Mouse (Mus musculus) midbrain, postnatal 0 days (tissue): ENCODE data around the gene Lmtk3. TPM values are rescaled to one million over a fixed set of nuclear protein-coding genes. Genes with fewer than 3 reads are reported as not detected.

Source experiments
- ATAC-seq: fragments of 200-750 bp; cut with Nextera tagmentation; 2 replicates; pipeline ENCODE4 v1.8.0; 2017; ENCODE audit warnings: moderate number of reproducible peaks, mild to moderate bottlenecking, moderate TSS enrichment, moderate library complexity; ENCODE audit not compliant: low FRiP score
- DNase-seq: peaks from one replicate; pipeline ENCODE4 v3.0.0-alpha.2; 2015; ENCODE audit warnings: low spot score
- H3K27ac ChIP-seq: fragments of 300-500 bp; sonication (generic); 2 replicates; pipeline ENCODE4 v1.5.1; 2014; ENCODE audit warnings: low read depth, mild to moderate bottlenecking, low read length, mixed read lengths
- H3K27me3 ChIP-seq: fragments of 300-500 bp; sonication (generic); 2 replicates; pipeline ENCODE4 v1.6.1; 2014; ENCODE audit warnings: low read length, control low read depth, mixed read lengths; ENCODE audit not compliant: insufficient read depth
- H3K36me3 ChIP-seq: fragments of 300-500 bp; sonication (generic); 2 replicates; pipeline ENCODE4 v1.6.1; 2014; ENCODE audit warnings: low read length, control low read depth, mixed read lengths; ENCODE audit not compliant: insufficient read depth
- H3K4me1 ChIP-seq: fragments of 300-500 bp; sonication (generic); 2 replicates; pipeline ENCODE4 v1.6.1; 2014; ENCODE audit warnings: mild to moderate bottlenecking, control low read depth, antibody characterized with exemption, low read length, mixed read lengths; ENCODE audit not compliant: insufficient read depth
- H3K4me2 ChIP-seq: fragments of 300-500 bp; sonication (generic); 2 replicates; pipeline ENCODE4 v1.6.1; 2014; ENCODE audit warnings: low read depth, mild to moderate bottlenecking, low read length, mixed read lengths; ENCODE audit not compliant: poor library complexity, severe bottlenecking
- H3K4me3 ChIP-seq: fragments of 300-500 bp; sonication (generic); 2 replicates; pipeline ENCODE4 v1.5.1; 2014; ENCODE audit warnings: low read depth, mild to moderate bottlenecking, low read length, moderate library complexity
- H3K9ac ChIP-seq: fragments of 300-500 bp; sonication (generic); replicated peaks from 2 replicates; pipeline ENCODE4 v1.6.1; 2014; ENCODE audit warnings: mild to moderate bottlenecking, low read length, moderate library complexity, mixed read lengths; ENCODE audit not compliant: poor library complexity, severe bottlenecking
- H3K9me3 ChIP-seq: fragments of 300-500 bp; sonication (generic); 2 replicates; pipeline ENCODE4 v1.6.1; 2016; ENCODE audit warnings: low read length, control low read depth
- CTCF ChIP-seq: IDR thresholded peaks from 2 replicates; pipeline ENCODE4 v1.5.1; 2016; ENCODE audit warnings: antibody characterized with exemption, mild to moderate bottlenecking
- WGBS: fragments of 180-500 bp; shearing (Covaris S2); extraction: QIAGEN DNeasy Blood & Tissue Kit; methylation state at CpG from one replicate; pipeline ENCODE4 v1.1.7; 2014; 5-methylcytosine and 5-hydroxymethylcytosine counted together
- polyA plus RNA-seq: library from polyadenylated mRNA; unstranded; fragments of >200 nt; fragmentation: Nextera tagmentation; extraction: Ambion mirVana; gene quantifications from 2 replicates; pipeline ENCODE4 v1.2.1, GENCODE M21; 2015
- total RNA-seq: library from RNA; depleted of rRNA; stranded (reverse); fragments of >200 nt; gene quantifications from 2 replicates; pipeline ENCODE4 v1.2.3, GENCODE M21; 2014; rRNA removed

The Lmtk3 gene
- total RNA-seq (170 and 172 TPM in 2 replicates), polyA plus RNA-seq (13.7 and 19.1 TPM in 2 replicates)

DNA sequence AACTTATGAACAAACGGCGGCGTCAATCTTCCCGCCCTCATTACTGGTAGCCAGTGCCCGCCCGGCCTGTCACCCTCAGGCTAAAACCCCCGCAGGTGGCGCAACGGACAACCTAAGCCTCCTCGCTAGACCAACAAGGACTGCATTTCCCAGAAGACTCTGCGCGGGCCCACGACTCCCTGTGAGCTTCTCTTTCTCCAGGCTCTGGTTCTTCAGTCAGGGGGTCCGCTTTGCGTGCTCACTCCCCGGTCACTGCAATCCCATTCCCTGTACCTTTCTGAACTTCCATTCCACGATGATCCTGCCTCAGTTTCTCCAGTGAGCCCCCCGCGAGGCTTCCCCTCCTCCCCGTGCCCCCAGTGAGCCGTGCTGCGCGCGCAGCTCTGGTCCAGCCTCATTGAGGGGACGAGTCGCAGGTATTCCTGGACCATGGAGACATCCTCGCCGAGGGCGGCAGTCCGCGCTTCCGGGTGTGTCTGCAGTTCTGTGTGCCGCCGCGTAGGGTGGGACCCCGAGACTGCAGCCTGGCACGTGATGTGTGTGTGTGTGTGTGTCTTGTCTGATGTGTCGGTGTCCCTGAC, at the start of gene Lmtk3:
Gene Lmtk3 (plus strand): TSS at position 228 of the 581 bp plus-strand sequence.
- Histone ChIP-seq H3K27me3 (no peaks in the 10 kb centered on the region), H3K36me3 (peaks cover 8% of the 10 kb centered on the region), H3K4me2 (peak within 1 kb of the TSS; percentile 88), H3K9ac (peak within 1 kb of the TSS; percentile 99), H3K4me3 (peak within 1 kb of the TSS; percentile 92), H3K27ac (peak within 1 kb of the TSS; percentile 92), H3K9me3 (no peaks in the 10 kb centered on the region), H3K4me1 (peaks cover 5% of the 10 kb centered on the region; the same call in 1 of the 2 replicates)
- 1% methylated on average over 35 of the region's 38 CpGs for WGBS
- DNase-seq = peak; percentile 86
- TF ChIP-seq CTCF = peak; percentile 50
- ATAC-seq = peak; percentile 53

- no peak overlapping the region for H3K27ac ChIP-seq
- no peak overlapping the region for H3K4me3 ChIP-seq
- peak; percentile 87 for TF ChIP-seq CTCF
- H3K36me3 ChIP-seq = no peaks in the 10 kb centered on the region
- no peak overlapping the region for H3K9ac ChIP-seq
- ATAC-seq (peak; percentile 83; the same call in 1 of the 2 replicates), DNase-seq (peak; percentile 87)
- no peaks in the 10 kb centered on the region for H3K9me3 ChIP-seq
- WGBS = 9% methylated on average over 9 of the region's 9 CpGs
- no peaks in the 10 kb centered on the region for H3K4me1 ChIP-seq
- no peaks in the 10 kb centered on the region for H3K27me3 ChIP-seq
- no peak overlapping the region for H3K4me2 ChIP-seq
These were observed 44.3 kb upstream of the Lmtk3 start for GRCm38 (mm10) chr7:45739162-45739763.

GRCm38 (mm10) chr7:45739820-45740219, 43.7 kb upstream of the Lmtk3 start:
- no peak overlapping the region for H3K27ac ChIP-seq
- WGBS = 68% methylated on average over 10 of the region's 10 CpGs
- no peaks in the 10 kb centered on the region for H3K27me3 ChIP-seq
- H3K4me2 ChIP-seq = no peak overlapping the region
- no peak overlapping the region for H3K4me3 ChIP-seq
- H3K9me3 ChIP-seq = no peaks in the 10 kb centered on the region
- DNase-seq (no peak), ATAC-seq (no peak)
- H3K36me3 ChIP-seq = no peaks in the 10 kb centered on the region
- H3K9ac ChIP-seq = no peak overlapping the region
- no peaks in the 10 kb centered on the region for H3K4me1 ChIP-seq
- TF ChIP-seq CTCF = no peak

- Histone ChIP-seq H3K4me3 (no peak overlapping the region), H3K27ac (no peak overlapping the region), H3K4me1 (no peaks in the 10 kb centered on the region), H3K9ac (no peak overlapping the region), H3K4me2 (no peak overlapping the region), H3K36me3 (no peaks in the 10 kb centered on the region), H3K9me3 (no peaks in the 10 kb centered on the region), H3K27me3 (no peaks in the 10 kb centered on the region)
- WGBS = 85% methylated on average over 12 of the region's 12 CpGs
- ATAC-seq (no peak), DNase-seq (no peak)
- TF ChIP-seq CTCF = no peak
These were observed 42.2 kb upstream of the Lmtk3 start for GRCm38 (mm10) chr7:45741308-45741707.

DNA sequence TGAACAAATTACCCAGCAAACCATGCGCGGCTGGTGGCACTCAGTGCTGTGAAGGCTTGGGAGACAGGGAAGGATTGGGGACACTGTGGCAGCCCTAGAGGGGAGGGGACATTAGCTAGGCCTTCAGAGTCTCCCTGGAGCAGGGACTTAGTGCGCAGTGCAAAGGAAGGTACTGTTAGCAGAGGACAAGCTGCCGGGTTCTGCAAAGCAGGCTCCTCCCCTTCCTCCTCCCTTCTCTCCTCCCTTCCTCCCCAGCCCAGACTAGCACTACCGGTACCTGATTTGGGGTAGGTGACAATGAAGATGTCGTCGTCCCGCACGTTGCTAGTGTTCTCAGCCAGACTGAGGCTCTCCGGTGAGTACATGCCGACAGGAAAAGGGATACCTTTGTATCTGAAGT, 41.8 kb upstream of the Lmtk3 start:
- TF ChIP-seq CTCF = no peak
- no peak overlapping the region for H3K9ac ChIP-seq
- WGBS = 41% methylated on average over 11 of the region's 11 CpGs

GRCm38 (mm10) chr7:45742338-45742737, 41.2 kb upstream of the Lmtk3 start:
- ATAC-seq (no peak), DNase-seq (peak; percentile 22)
- H3K4me2 ChIP-seq = peak overlapping the region; percentile 18; the same call in 1 of the 2 replicates
- WGBS = 33% methylated on average over 19 of the region's 19 CpGs
- H3K36me3 ChIP-seq = no peaks in the 10 kb centered on the region
- no peaks in the 10 kb centered on the region for H3K9me3 ChIP-seq
- no peak overlapping the region for H3K27ac ChIP-seq
- H3K4me3 ChIP-seq = no peak overlapping the region
- no peaks in the 10 kb centered on the region for H3K4me1 ChIP-seq
- H3K9ac ChIP-seq = no peak overlapping the region
- no peaks in the 10 kb centered on the region for H3K27me3 ChIP-seq
- TF ChIP-seq CTCF = peak; percentile 50

More for the DNA sequence above, 41.8 kb upstream of the Lmtk3 start:
- Histone ChIP-seq H3K27ac (no peak overlapping the region), H3K36me3 (no peaks in the 10 kb centered on the region), H3K9me3 (no peaks in the 10 kb centered on the region), H3K4me3 (no peak overlapping the region), H3K27me3 (no peaks in the 10 kb centered on the region), H3K4me1 (no peaks in the 10 kb centered on the region), H3K4me2 (peak overlapping the region; percentile 18; the same call in 1 of the 2 replicates)
- no peak for ATAC-seq
- DNase-seq = no peak
